Mouse (Mus musculus) G1E (cell line): ENCODE measurements at regions not wholly inside any gene's neighbourhood (a gene's known extent, or its start where the extent isn't known, plus 50 kb on each side); places are given as distances from the start of the nearest gene placed in this dataset.

Experiments
- CTCF ChIP-seq: IDR thresholded peaks from 2 replicates; pipeline ENCODE4 v1.5.1; 2012; ENCODE audit warnings: low read depth, low read length, inconsistent platforms, mixed read lengths
- GATA1 ChIP-seq: IDR thresholded peaks from 2 replicates; pipeline ENCODE4 v1.6.1; 2012; ENCODE audit warnings: borderline replicate concordance, low read length, inconsistent platforms, mixed read lengths
- GATA2 ChIP-seq: IDR thresholded peaks from 2 replicates; pipeline ENCODE4 v1.6.1; 2012; ENCODE audit warnings: low read depth, low read length, inconsistent platforms, borderline replicate concordance

DNA sequence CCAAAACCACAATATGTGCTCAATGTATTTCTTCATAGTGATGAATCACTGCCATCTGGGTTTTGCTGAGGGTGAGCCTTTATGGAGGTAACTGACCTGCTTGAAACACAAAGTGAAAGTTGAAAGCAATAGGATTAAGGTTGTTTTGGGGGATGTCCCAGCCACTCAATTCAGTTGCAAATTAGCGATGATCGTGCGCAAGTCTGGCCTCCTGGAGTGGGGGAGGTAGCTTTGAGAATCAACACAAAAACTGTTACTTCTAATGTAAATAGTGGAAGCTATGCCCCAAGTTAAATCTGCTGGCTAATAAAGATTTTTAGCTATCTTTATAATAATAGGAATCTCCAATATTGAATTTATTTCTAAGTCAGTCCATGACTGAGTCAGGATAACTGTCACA is 56.3 kb upstream of the Cers4 start:
- TF ChIP-seq GATA2 (no peak), CTCF (no peak), GATA1 (no peak)
